Mouse (Mus musculus) midbrain, embryonic 10.5 days (tissue): ENCODE results near the gene Moap1. TPM values are rescaled to one million over a fixed set of nuclear protein-coding genes. Genes with fewer than 3 reads are reported as not detected.

Source experiments
- DNase-seq: peaks from one replicate; pipeline ENCODE4 v3.0.0-alpha.2; 2017; ENCODE audit warnings: low spot score
- H3K27ac ChIP-seq: fragments of 300-500 bp; sonication (generic); replicated peaks from 2 replicates; pipeline ENCODE4 v1.5.1; 2016; ENCODE audit warnings: mild to moderate bottlenecking
- H3K27me3 ChIP-seq: fragments of 300-500 bp; sonication (generic); 2 replicates; pipeline ENCODE4 v1.6.1; 2016; ENCODE audit warnings: low read depth, mild to moderate bottlenecking; ENCODE audit not compliant: poor library complexity, severe bottlenecking
- H3K36me3 ChIP-seq: fragments of 300-500 bp; sonication (generic); 2 replicates; pipeline ENCODE4 v1.6.1; 2016; ENCODE audit warnings: mild to moderate bottlenecking, moderate library complexity
- H3K4me1 ChIP-seq: fragments of 300-500 bp; sonication (generic); 2 replicates; pipeline ENCODE4 v1.6.1; 2016
- H3K4me3 ChIP-seq: fragments of 300-500 bp; sonication (generic); 2 replicates; pipeline ENCODE4 v1.5.1; 2016; ENCODE audit warnings: mild to moderate bottlenecking, moderate library complexity
- H3K9me3 ChIP-seq: fragments of 300-500 bp; sonication (generic); replicated peaks from 2 replicates; pipeline ENCODE4 v1.6.1; 2016; ENCODE audit warnings: mild to moderate bottlenecking
- WGBS: fragments of 180-500 bp; shearing (Covaris S2); methylation state at CpG from one replicate; pipeline ENCODE4 v1.1.7; 2016; 5-methylcytosine and 5-hydroxymethylcytosine counted together
- polyA plus RNA-seq: library from polyadenylated mRNA; unstranded; fragments of >200 nt; fragmentation: Nextera tagmentation; extraction: Ambion mirVana; gene quantifications from 2 replicates; pipeline ENCODE4 v1.2.1, GENCODE M21; 2016

The Moap1 gene
- polyA plus RNA-seq = 38.4 and 44.6 TPM in 2 replicates

DNA sequence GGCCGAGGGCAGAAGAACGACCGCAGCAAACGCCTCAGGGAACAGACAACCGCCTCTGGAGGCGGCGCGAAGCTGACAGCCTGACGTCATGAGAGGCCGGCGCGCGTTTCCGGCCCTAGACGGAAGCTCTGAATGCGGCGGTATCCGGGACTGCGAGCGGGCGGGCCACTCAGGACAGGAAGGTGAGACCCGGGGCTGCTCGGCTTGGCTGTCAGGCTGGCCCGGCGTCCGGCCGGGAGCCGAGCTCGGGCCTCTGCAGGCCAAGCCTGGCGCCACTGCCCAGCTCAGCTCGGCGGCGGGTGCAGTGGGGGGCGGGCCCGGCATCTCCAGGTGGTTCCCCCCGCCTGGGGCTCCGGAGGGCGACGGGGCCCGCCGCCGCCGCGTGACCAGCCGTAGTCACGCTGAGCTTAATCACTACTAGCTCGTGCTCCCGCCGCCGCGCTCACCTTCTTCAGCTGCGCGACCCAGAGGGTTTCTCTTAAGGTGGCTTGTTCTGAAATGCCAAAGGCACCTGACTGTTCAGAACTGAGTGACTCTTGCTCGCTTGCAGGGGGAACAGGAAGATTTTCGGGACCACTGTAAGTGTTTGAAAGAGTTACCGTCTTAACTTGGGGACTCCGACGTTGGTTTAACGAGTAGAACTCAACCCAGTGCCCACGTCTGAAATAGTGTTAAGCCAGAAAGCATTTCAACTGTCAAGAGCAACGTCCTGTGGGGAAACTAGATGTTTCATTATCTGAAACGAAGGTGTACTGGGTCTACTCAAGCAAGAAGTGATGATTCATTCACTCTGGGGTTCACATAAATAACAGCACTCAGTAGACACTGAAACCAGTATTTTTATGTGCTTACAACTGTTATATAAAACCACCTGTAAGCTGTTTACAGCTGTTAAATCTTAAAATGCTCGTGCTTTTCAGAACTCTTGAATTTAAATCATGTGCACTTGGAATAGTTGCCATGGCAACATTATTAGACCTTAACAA, at the start of gene Moap1, which contains the start of gene Tmem251:
Moap1 (minus strand) TSS at position 73 of the 986 bp plus-strand sequence.
Tmem251 (plus strand) TSS at position 174 of the 986 bp plus-strand sequence.
- under 1% methylated on average over 63 of the region's 63 CpGs for WGBS
- Histone ChIP-seq H3K4me3 (peak within 1 kb of the TSS; percentile 92), H3K36me3 (peaks cover 25% of the 10 kb centered on the region), H3K27ac (peak within 1 kb of the TSS; percentile 94), H3K4me1 (peaks cover 32% of the 10 kb centered on the region), H3K27me3 (no peaks in the 10 kb centered on the region), H3K9me3 (no peaks in the 10 kb centered on the region)
- DNase-seq = peak; percentile 93

DNA sequence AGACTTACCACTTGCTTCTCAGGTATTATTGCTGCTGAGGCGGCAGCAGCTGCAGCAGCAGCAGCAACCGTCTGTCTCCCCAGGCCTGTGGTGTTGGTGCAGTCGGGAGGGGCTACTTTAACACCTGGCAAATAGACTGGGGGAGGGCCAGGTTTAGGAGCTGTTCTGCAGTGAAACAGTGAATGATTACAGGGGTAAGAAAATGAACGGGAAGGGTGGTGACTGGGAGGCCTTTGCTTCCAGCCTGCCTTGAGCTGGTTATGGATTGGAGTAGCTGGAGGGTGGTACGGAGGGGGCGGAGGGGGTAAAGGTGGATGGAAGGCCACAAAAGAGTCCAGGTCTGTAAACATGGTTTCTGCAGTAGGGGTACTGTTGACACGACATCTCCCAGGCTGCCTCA, 44.5 kb upstream of the Moap1 start:
- no peaks in the 10 kb centered on the region for H3K9me3 ChIP-seq
- no peak for DNase-seq
- H3K27me3 ChIP-seq = no peaks in the 10 kb centered on the region
- H3K4me1 ChIP-seq = no peaks in the 10 kb centered on the region
- H3K4me3 ChIP-seq = no peak overlapping the region
- no peak overlapping the region for H3K27ac ChIP-seq
- H3K36me3 ChIP-seq = peaks cover 97% of the 10 kb centered on the region
- WGBS = 94% methylated on average over 7 of the region's 7 CpGs

DNA sequence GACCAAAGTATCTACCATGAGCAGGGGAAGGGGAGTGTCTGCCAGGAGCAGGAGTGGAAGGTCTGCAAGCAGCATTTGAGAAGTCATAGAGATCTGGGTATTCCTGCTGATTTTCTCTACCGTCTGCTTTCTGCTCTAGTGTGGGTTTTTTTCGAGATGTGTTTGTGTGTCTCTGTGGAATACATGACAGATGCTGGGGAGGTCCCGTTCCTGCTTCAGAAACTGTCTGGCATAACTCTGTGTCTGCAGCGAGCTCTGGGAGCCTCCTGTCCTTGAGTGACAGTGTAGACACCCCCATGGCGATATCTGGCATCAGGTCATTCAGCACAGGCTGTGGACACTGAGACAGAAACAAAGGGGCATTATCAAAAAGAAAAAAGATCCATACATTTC, 42.1 kb upstream of the Moap1 start:
- H3K36me3 ChIP-seq = peaks cover 85% of the 10 kb centered on the region

DNA sequence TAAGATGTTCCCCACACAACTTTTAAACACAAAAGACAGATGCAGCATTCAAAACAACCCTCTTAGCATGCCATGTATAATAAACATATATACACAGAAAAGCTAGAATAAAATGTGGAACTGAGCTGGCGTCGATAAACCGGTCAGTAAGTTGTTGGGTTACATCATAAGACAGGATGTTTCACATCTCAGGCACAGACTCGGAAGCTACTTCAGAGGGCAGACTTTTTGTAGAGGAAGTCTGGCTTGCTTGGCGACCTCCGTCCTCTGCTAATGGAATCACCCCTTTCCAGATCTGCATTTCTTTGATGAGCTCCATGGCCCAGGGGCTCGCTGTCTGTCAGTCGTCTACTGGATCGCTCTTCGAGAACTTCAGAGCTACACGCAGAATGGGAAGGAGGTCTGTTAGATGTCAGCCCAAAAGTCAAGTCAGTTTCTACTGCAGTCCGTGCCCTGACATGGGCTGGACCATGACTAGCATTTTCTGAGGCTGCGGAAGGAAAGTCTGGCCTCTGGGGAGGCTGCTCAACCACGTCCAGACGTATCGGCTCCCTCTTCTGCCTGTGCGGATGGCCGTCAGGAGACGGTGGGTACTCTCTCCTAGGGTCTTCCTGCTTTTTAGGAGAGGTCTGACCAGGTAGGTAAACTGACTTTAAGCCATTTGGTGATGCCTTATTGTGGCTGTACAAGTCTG, 41.6 kb upstream of the Moap1 start:
- no peak for DNase-seq
- 94% methylated on average over 19 of the region's 19 CpGs for WGBS
- H3K4me1 ChIP-seq = no peaks in the 10 kb centered on the region
- H3K4me3 ChIP-seq = no peak overlapping the region
- no peaks in the 10 kb centered on the region for H3K9me3 ChIP-seq
- H3K36me3 ChIP-seq = peaks cover 84% of the 10 kb centered on the region
- H3K27me3 ChIP-seq = no peaks in the 10 kb centered on the region
- no peak overlapping the region for H3K27ac ChIP-seq

More for the DNA sequence above, 42.1 kb upstream of the Moap1 start:
- no peaks in the 10 kb centered on the region for H3K27me3 ChIP-seq
- no peaks in the 10 kb centered on the region for H3K4me1 ChIP-seq
- H3K9me3 ChIP-seq = no peaks in the 10 kb centered on the region
- DNase-seq = no peak
- WGBS = 92% methylated on average over 5 of the region's 5 CpGs
- no peak overlapping the region for H3K27ac ChIP-seq
- no peak overlapping the region for H3K4me3 ChIP-seq

DNA sequence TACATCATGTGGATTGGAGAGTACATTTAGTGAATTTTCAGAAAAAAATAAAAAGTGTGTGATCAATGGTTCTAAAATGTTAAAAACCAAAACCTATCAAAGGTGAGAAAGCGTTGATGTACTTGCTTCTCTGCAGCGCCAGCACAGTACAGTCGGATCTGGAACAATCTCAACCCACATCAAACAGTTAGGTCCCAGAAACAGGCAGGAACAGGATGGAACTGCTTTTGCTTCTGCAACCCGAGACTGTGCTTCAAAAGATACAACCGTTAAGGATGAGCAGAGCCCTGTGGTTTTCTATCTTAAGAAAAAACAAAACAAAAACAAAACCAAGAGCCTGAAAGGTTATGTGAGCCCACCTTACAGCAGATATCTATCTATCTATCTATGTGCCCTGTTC, 39.4 kb upstream of the Moap1 start:
- H3K4me3 ChIP-seq = no peak overlapping the region
- no peaks in the 10 kb centered on the region for H3K9me3 ChIP-seq
- no peaks in the 10 kb centered on the region for H3K4me1 ChIP-seq
- 93% methylated on average over 5 of the region's 5 CpGs for WGBS
- no peak overlapping the region for H3K27ac ChIP-seq
- no peak for DNase-seq
- no peaks in the 10 kb centered on the region for H3K27me3 ChIP-seq
- H3K36me3 ChIP-seq = peaks cover 68% of the 10 kb centered on the region

DNA sequence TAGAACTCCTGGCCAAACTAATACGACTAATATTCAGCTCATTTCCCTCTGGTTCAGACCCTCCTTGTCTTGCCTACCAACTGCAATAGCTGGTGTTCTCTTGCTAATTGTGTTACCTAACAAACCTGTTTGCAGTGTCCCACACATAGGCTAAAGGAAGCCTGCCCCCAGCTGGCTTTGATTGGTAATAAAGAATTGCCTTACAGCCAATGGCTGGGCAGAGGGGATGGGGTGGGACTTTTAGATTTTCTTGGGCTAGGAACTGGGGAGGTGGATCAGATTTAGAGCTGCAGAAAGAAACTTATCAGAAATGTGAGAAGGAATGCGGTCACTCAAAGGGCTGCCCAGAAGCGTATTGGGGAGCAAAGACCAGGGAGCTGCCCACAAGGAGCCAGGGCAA, 36.0 kb upstream of the Moap1 start:
- H3K36me3 ChIP-seq = peaks cover 69% of the 10 kb centered on the region
- H3K4me1 ChIP-seq = no peaks in the 10 kb centered on the region
- no peaks in the 10 kb centered on the region for H3K27me3 ChIP-seq
- WGBS = 58% methylated on average over 3 of the region's 3 CpGs
- no peaks in the 10 kb centered on the region for H3K9me3 ChIP-seq
- no peak for DNase-seq
- H3K4me3 ChIP-seq = no peak overlapping the region
- H3K27ac ChIP-seq = no peak overlapping the region

DNA sequence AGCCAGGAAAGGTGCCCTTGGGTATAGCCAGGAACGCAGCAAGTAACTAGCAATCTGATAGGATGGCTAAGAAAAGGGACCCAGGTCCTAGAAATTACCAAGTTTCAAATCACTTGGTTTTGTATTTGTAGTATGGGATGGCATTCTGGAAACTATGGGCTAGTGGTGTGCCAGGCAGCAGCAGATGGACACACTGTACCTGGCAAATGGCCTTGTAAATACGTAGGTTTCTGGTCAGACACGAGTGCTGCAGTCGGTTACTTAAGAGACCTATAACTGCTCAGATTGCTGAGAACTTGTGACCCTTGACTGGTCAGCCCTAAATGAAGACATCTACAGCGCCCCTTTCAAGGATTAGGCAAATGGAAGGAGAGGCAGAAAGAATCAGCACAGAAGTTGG, 34.7 kb upstream of the Moap1 start:
- H3K4me3 ChIP-seq = no peak overlapping the region
- WGBS = 82% methylated on average over 5 of the region's 5 CpGs
- no peaks in the 10 kb centered on the region for H3K9me3 ChIP-seq
- H3K27ac ChIP-seq = no peak overlapping the region
- H3K27me3 ChIP-seq = no peaks in the 10 kb centered on the region
- H3K4me1 ChIP-seq = no peaks in the 10 kb centered on the region
- H3K36me3 ChIP-seq = peaks cover 69% of the 10 kb centered on the region
- no peak for DNase-seq

DNA sequence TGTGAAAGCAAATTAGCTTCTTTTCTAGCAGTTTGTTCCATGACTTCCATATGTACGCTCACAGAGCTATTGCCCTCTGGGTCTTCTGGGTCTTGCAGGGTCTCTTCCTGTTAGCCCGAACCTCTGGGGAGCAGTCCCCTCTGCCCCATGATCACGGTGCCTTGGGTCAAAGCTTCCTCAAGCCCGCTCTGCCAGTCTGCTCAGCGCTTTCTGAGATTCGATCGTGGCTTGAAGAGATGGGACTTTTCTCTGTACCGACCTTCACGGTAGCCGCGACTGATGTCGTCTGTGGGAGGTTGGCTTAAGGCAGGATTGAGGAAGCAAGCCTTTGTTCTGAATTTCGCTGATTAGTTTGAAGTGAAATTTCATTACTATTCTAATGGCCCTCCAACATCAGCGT, 32.6 kb upstream of the Moap1 start:
- Histone ChIP-seq H3K4me1 (no peaks in the 10 kb centered on the region), H3K27me3 (no peaks in the 10 kb centered on the region), H3K36me3 (peaks cover 78% of the 10 kb centered on the region), H3K27ac (no peak overlapping the region), H3K4me3 (no peak overlapping the region), H3K9me3 (no peaks in the 10 kb centered on the region; the same call in 1 of the 2 replicates)
- 94% methylated on average over 14 of the region's 14 CpGs for WGBS
- DNase-seq = no peak

DNA sequence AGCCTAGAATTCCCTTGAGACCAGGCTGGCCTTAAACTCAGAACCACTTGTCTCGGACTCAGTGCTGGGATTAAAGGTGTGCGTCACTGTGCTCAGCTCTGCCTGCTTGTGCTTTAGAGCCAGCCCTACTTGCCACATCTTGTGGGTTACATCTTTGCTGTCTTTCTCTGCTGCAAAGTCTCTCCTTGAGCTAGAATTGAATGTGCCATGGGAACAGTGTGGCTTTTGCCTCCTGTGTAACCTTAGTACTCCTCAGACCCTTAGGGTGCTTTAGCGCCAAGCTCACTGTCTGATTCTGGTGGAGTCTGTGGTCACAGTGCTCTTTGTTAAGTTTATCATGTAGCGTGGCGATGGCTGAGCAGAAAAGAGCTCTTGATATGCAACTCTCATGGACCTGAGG, 29.2 kb upstream of the Moap1 start:
- Histone ChIP-seq H3K9me3 (no peaks in the 10 kb centered on the region; the same call in 1 of the 2 replicates), H3K36me3 (peaks cover 98% of the 10 kb centered on the region), H3K4me1 (no peaks in the 10 kb centered on the region), H3K27ac (no peak overlapping the region), H3K27me3 (no peaks in the 10 kb centered on the region), H3K4me3 (no peak overlapping the region)
- 92% methylated on average over 5 of the region's 5 CpGs for WGBS
- DNase-seq = no peak

DNA sequence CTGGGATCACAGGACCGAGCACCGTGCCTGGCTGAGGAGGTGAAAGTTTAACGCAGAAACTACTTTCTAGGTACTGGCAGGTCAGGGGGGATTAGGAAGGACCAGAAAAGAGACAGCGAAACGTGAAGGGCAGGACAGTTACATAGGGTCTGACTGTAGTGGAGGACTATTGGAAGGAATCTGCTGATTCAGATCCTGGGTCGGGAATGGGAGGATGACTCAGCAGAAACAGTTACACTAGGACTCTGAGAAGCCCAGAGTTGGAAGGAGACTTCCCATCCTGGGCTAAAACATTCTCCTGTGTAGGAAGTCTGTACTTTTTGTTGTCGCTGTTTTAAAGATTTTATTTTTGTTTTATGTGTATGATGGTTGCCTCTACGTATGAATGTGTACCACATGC, 28.1 kb upstream of the Moap1 start:
- H3K9me3 ChIP-seq = no peaks in the 10 kb centered on the region; the same call in 1 of the 2 replicates
- WGBS = 94% methylated on average over 8 of the region's 8 CpGs
- H3K4me1 ChIP-seq = no peaks in the 10 kb centered on the region
- no peak for DNase-seq
- H3K27me3 ChIP-seq = no peaks in the 10 kb centered on the region
- no peak overlapping the region for H3K27ac ChIP-seq
- no peak overlapping the region for H3K4me3 ChIP-seq
- H3K36me3 ChIP-seq = peaks cover 98% of the 10 kb centered on the region

DNA sequence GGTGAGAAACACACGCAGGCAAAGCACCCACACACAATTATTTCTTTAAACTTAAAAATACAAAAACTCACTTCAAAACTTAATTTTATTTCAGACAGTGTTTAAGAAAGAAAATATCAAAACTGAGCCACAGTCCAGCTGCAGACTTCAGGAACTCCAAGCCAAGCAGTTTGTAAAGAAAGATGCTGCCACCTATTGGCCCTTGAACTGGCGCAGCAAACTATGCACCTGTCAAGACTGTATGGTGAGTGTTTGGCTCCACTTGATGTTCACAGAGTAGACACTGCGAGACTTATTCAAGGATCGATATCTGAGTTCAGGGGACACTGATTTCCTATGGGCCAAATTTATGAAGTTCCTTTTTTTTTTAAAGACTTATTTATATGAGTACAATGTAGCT, 25.5 kb upstream of the Moap1 start:
- Histone ChIP-seq H3K27me3 (no peaks in the 10 kb centered on the region), H3K27ac (no peak overlapping the region), H3K9me3 (no peaks in the 10 kb centered on the region; the same call in 1 of the 2 replicates), H3K4me3 (no peak overlapping the region), H3K36me3 (peaks cover 99% of the 10 kb centered on the region), H3K4me1 (no peaks in the 10 kb centered on the region)
- 94% methylated on average over 4 of the region's 4 CpGs for WGBS
- DNase-seq = no peak

DNA sequence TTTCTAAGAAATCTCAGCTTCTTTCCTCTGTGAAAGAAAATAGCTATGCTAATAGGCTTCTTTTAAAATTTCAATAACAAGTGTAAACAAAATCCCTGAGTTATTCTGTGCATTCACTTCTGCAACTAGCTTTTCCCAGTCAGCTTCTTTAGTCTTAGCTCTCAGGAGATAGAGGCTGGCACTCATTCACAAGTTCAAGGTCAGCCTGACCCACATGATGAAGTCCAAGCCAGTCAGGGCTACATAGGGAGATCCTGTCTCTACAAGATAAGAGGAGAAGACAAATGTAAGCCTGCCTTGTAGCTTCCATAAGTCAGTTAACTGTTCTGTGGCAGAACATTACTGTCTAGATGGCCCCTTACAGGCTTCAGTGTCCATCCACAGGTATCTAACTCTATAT, 20.2 kb upstream of the Moap1 start:
- H3K4me1 ChIP-seq = peaks cover 16% of the 10 kb centered on the region
- no peak overlapping the region for H3K4me3 ChIP-seq
- DNase-seq = no peak
- peaks cover 67% of the 10 kb centered on the region for H3K36me3 ChIP-seq
- no peak overlapping the region for H3K27ac ChIP-seq
- no peaks in the 10 kb centered on the region for H3K27me3 ChIP-seq
- H3K9me3 ChIP-seq = no peaks in the 10 kb centered on the region

DNA sequence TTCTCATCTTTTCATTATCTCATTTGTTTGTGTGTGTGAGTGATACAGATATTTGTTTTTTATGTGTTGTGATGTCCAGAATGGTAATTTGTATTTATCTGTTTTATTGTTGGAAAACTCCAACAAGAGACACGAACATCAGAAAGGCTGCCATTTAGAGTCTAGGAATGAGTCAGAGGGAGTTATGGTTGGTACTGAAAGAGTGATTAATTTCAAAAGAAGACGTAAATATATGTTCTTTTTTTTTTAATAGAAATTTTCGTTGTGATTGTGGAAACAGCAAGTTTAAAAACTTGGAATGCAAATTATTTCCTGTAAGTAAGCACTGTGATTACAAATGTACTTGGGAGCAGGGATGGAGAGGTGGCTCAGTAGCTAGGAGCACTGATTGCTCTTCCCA, 18.2 kb upstream of the Moap1 start:
- H3K27ac ChIP-seq = no peak overlapping the region
- 91% methylated on average over 3 of the region's 3 CpGs for WGBS

More for the DNA sequence above, 18.2 kb upstream of the Moap1 start:
- DNase-seq = no peak
- Histone ChIP-seq H3K36me3 (peaks cover 46% of the 10 kb centered on the region), H3K27me3 (no peaks in the 10 kb centered on the region), H3K4me3 (no peak overlapping the region), H3K4me1 (peaks cover 29% of the 10 kb centered on the region), H3K9me3 (no peaks in the 10 kb centered on the region)
